Mouse (Mus musculus): ENCODE results near the gene Krt6b. TPM values are rescaled to one million over a fixed set of nuclear protein-coding genes. Genes with fewer than 3 reads are reported as not detected.

Gene Krt6b
- total and polyA plus RNA-seq, 3 experiments, result not detected

Other genes with a start within 250 kb of the Krt6b start
- not detected in 2 replicates for gene Krt87, start 241.5 kb downstream of the Krt6b start, total RNA-seq (2012; rRNA removed)
- gene Krt87, start 241.5 kb downstream of the Krt6b start, polyA plus RNA-seq (2012; ENCODE audit: insufficient read depth in 1 of 2, insufficient read length in 2 of 2, low read depth in 1 of 2, low replicate concordance in 2 of 2, missing spikeins in 1 of 2), result not detected
- not detected in 2 replicates for gene Krt88, start 232.5 kb downstream of the Krt6b start, total RNA-seq (2012; rRNA removed)
- gene Krt88, start 232.5 kb downstream of the Krt6b start, polyA plus RNA-seq (2012; ENCODE audit: insufficient read depth in 1 of 2, insufficient read length in 2 of 2, low read depth in 1 of 2, low replicate concordance in 2 of 2, missing spikeins in 1 of 2), result not detected
- not detected in 2 replicates for gene Krt81, start 216.5 kb downstream of the Krt6b start, total RNA-seq (2012; rRNA removed)
- gene Krt81, start 216.5 kb downstream of the Krt6b start, polyA plus RNA-seq (2012; ENCODE audit: insufficient read depth in 1 of 2, insufficient read length in 2 of 2, low read depth in 1 of 2, low replicate concordance in 2 of 2, missing spikeins in 1 of 2), result not detected
- not detected in 2 replicates for gene Krt86, start 206.8 kb downstream of the Krt6b start, total RNA-seq (2012; rRNA removed)
- not detected for gene Krt86, start 206.8 kb downstream of the Krt6b start, polyA plus RNA-seq (2012; ENCODE audit: insufficient read depth in 1 of 2, insufficient read length in 2 of 2, low read depth in 1 of 2, low replicate concordance in 2 of 2, missing spikeins in 1 of 2)
- gene Krt83, start 188.8 kb downstream of the Krt6b start, total RNA-seq (2012; rRNA removed), result not detected in 2 replicates
- gene Krt83, start 188.8 kb downstream of the Krt6b start, polyA plus RNA-seq (2012; ENCODE audit: insufficient read depth in 1 of 2, insufficient read length in 2 of 2, low read depth in 1 of 2, low replicate concordance in 2 of 2, missing spikeins in 1 of 2), result not detected
- not detected in 2 replicates for gene Gm49425, start 163.0 kb downstream of the Krt6b start, total RNA-seq (2012; rRNA removed)
- not detected for gene Gm49425, start 163.0 kb downstream of the Krt6b start, polyA plus RNA-seq (2012; ENCODE audit: insufficient read depth in 1 of 2, insufficient read length in 2 of 2, low read depth in 1 of 2, low replicate concordance in 2 of 2, missing spikeins in 1 of 2)
- not detected in 2 replicates for gene Krt84, start 147.5 kb downstream of the Krt6b start, total RNA-seq (2012; rRNA removed)
- gene Krt84, start 147.5 kb downstream of the Krt6b start, polyA plus RNA-seq (2012; ENCODE audit: insufficient read depth in 1 of 2, insufficient read length in 2 of 2, low read depth in 1 of 2, low replicate concordance in 2 of 2, missing spikeins in 1 of 2), result not detected
- gene Krt82, start 129.6 kb downstream of the Krt6b start, total RNA-seq (2012; rRNA removed), result not detected in 2 replicates
- gene Krt82, start 129.6 kb downstream of the Krt6b start, polyA plus RNA-seq (2012; ENCODE audit: insufficient read depth in 1 of 2, insufficient read length in 2 of 2, low read depth in 1 of 2, low replicate concordance in 2 of 2, missing spikeins in 1 of 2), result not detected
- not detected in 2 replicates for gene Krt90, start 117.3 kb downstream of the Krt6b start, total RNA-seq (2012; rRNA removed)
- not detected for gene Krt90, start 117.3 kb downstream of the Krt6b start, polyA plus RNA-seq (2012; ENCODE audit: insufficient read depth in 1 of 2, insufficient read length in 2 of 2, low read depth in 1 of 2, low replicate concordance in 2 of 2, missing spikeins in 1 of 2)
- gene Krt75, start 106.4 kb downstream of the Krt6b start, total RNA-seq (2012; rRNA removed), result not detected in 2 replicates
- gene Krt75, start 106.4 kb downstream of the Krt6b start, polyA plus RNA-seq (2012; ENCODE audit: insufficient read depth in 1 of 2, insufficient read length in 2 of 2, low read depth in 1 of 2, low replicate concordance in 2 of 2, missing spikeins in 1 of 2), result not detected
- gene Gm5414, start 52.1 kb downstream of the Krt6b start, total RNA-seq (2012; rRNA removed), result not detected in 2 replicates
- not detected for gene Gm5414, start 52.1 kb downstream of the Krt6b start, polyA plus RNA-seq (2012; ENCODE audit: insufficient read depth in 1 of 2, insufficient read length in 2 of 2, low read depth in 1 of 2, low replicate concordance in 2 of 2, missing spikeins in 1 of 2)
- gene Gm5478, start 32.9 kb downstream of the Krt6b start, total RNA-seq (2012; rRNA removed), result not detected in 2 replicates
- not detected for gene Gm5478, start 32.9 kb downstream of the Krt6b start, polyA plus RNA-seq (2012; ENCODE audit: insufficient read depth in 1 of 2, insufficient read length in 2 of 2, low read depth in 1 of 2, low replicate concordance in 2 of 2, missing spikeins in 1 of 2)
- not detected in 2 replicates for gene Krt6a, start 14.0 kb upstream of the Krt6b start, total RNA-seq (2012; rRNA removed)
- gene Krt6a, start 14.0 kb upstream of the Krt6b start, polyA plus RNA-seq (2012; ENCODE audit: insufficient read depth in 1 of 2, insufficient read length in 2 of 2, low read depth in 1 of 2, low replicate concordance in 2 of 2, missing spikeins in 1 of 2), result not detected
- not detected in 2 replicates for gene Krt5, start 32.6 kb upstream of the Krt6b start, total RNA-seq (2012; rRNA removed)
- gene Krt5, start 32.6 kb upstream of the Krt6b start, polyA plus RNA-seq (2012; ENCODE audit: insufficient read depth in 1 of 2, insufficient read length in 2 of 2, low read depth in 1 of 2, low replicate concordance in 2 of 2, missing spikeins in 1 of 2), result not detected
- not detected in 2 replicates for gene Krt71, start 62.8 kb upstream of the Krt6b start, total RNA-seq (2012; rRNA removed)
- gene Krt71, start 62.8 kb upstream of the Krt6b start, polyA plus RNA-seq (2012; ENCODE audit: insufficient read depth in 1 of 2, insufficient read length in 2 of 2, low read depth in 1 of 2, low replicate concordance in 2 of 2, missing spikeins in 1 of 2), result not detected
- gene Krt72, start 106.2 kb upstream of the Krt6b start, total RNA-seq (2012; rRNA removed), result not detected in 2 replicates
- not detected for gene Krt72, start 106.2 kb upstream of the Krt6b start, polyA plus RNA-seq (2012; ENCODE audit: insufficient read depth in 1 of 2, insufficient read length in 2 of 2, low read depth in 1 of 2, low replicate concordance in 2 of 2, missing spikeins in 1 of 2)
- not detected in 2 replicates for gene Krt73, start 122.1 kb upstream of the Krt6b start, total RNA-seq (2012; rRNA removed)
- gene Krt73, start 122.1 kb upstream of the Krt6b start, polyA plus RNA-seq (2012; ENCODE audit: insufficient read depth in 1 of 2, insufficient read length in 2 of 2, low read depth in 1 of 2, low replicate concordance in 2 of 2, missing spikeins in 1 of 2), result not detected
- gene Krt2, start 137.9 kb upstream of the Krt6b start, total RNA-seq (2012; rRNA removed), result not detected in 2 replicates
- not detected for gene Krt2, start 137.9 kb upstream of the Krt6b start, polyA plus RNA-seq (2012; ENCODE audit: insufficient read depth in 1 of 2, insufficient read length in 2 of 2, low read depth in 1 of 2, low replicate concordance in 2 of 2, missing spikeins in 1 of 2)
- not detected in 2 replicates for gene Krt1, start 170.5 kb upstream of the Krt6b start, total RNA-seq (2012; rRNA removed)
- gene Krt1, start 170.5 kb upstream of the Krt6b start, polyA plus RNA-seq (2012; ENCODE audit: insufficient read depth in 1 of 2, insufficient read length in 2 of 2, low read depth in 1 of 2, low replicate concordance in 2 of 2, missing spikeins in 1 of 2), result not detected
- gene Krt77, start 189.4 kb upstream of the Krt6b start, total RNA-seq (2012; rRNA removed), result not detected in 2 replicates
- not detected for gene Krt77, start 189.4 kb upstream of the Krt6b start, polyA plus RNA-seq (2012; ENCODE audit: insufficient read depth in 1 of 2, insufficient read length in 2 of 2, low read depth in 1 of 2, low replicate concordance in 2 of 2, missing spikeins in 1 of 2)
- not detected in 2 replicates for gene Krt76, start 212.6 kb upstream of the Krt6b start, total RNA-seq (2012; rRNA removed)
- not detected for gene Krt76, start 212.6 kb upstream of the Krt6b start, polyA plus RNA-seq (2012; ENCODE audit: insufficient read depth in 1 of 2, insufficient read length in 2 of 2, low read depth in 1 of 2, low replicate concordance in 2 of 2, missing spikeins in 1 of 2)
- not detected in 2 replicates for gene Krt4, start 244.4 kb upstream of the Krt6b start, total RNA-seq (2012; rRNA removed)
- gene Krt4, start 244.4 kb upstream of the Krt6b start, polyA plus RNA-seq (2012; ENCODE audit: insufficient read depth in 1 of 2, insufficient read length in 2 of 2, low read depth in 1 of 2, low replicate concordance in 2 of 2, missing spikeins in 1 of 2), result not detected